Mouse (Mus musculus) skeletal muscle tissue, postnatal 0 days (tissue): ENCODE data around the gene Cenps. TPM values are rescaled to one million over a fixed set of nuclear protein-coding genes. Genes with fewer than 3 reads are reported as not detected.

Experiments used
- polyA plus RNA-seq: library from polyadenylated mRNA; unstranded; fragments of >200 nt; fragmentation: Nextera tagmentation; extraction: Ambion mirVana; gene quantifications from 2 replicates; pipeline ENCODE4 v1.2.1, GENCODE M21; 2015

Gene Cenps
- polyA plus RNA-seq: 6.0 and 7.7 TPM in 2 replicates

GRCm38 (mm10) chr4:149136982-149137770 is at the start of gene Cenps:
Gene Cenps (minus strand): TSS chr4:149137629.

GRCm38 (mm10) chr4:149166215-149166946 is 29.0 kb upstream of the Cenps start, which contains the start of gene Pgd:
Gene Pgd (minus strand): TSS chr4:149166771.

GRCm38 (mm10) chr4:149126663-149127062 is 10.8 kb downstream of the Cenps start, which contains the start of gene Cort:
Gene Cort (minus strand): TSS chr4:149126763.

GRCm38 (mm10) chr4:149103875-149104561 is 33.4 kb downstream of the Cenps start, which contains the start of gene Dffa:
Gene Dffa (plus strand): TSS chr4:149104146.

GRCm38 (mm10) chr4:149099369-149100017 is 37.9 kb downstream of the Cenps start, which contains the start of gene Pex14:
Gene Pex14 (minus strand): TSS chr4:149099876.

Other genes starting within 250 kb of the Cenps start
- gene Pex14, start 37.8 kb downstream of the Cenps start, polyA plus RNA-seq: 35.6 and 42.6 TPM in 2 replicates
- 30.7 and 31.9 TPM in 2 replicates for gene Dffa, start 33.5 kb downstream of the Cenps start, polyA plus RNA-seq
- 0.21 TPM in 1 of 2 replicates, not detected in the other for gene Cort, start 10.9 kb downstream of the Cenps start, polyA plus RNA-seq
- 33.4 and 54.7 TPM in 2 replicates for gene Pgd, start 29.1 kb upstream of the Cenps start, polyA plus RNA-seq
- 105 and 122 TPM in 2 replicates for gene Kif1b, start 170.1 kb upstream of the Cenps start, polyA plus RNA-seq